Mouse (Mus musculus) lung, embryonic 15.5 days (tissue): ENCODE results near the gene Bcl2l1. TPM values are rescaled to one million over a fixed set of nuclear protein-coding genes. Genes with fewer than 3 reads are reported as not detected.

Experiments
- ATAC-seq: fragments of 200-750 bp; cut with Nextera tagmentation; 2 replicates; pipeline ENCODE4 v1.8.0; 2017; ENCODE audit warnings: moderate number of reproducible peaks, borderline replicate concordance; ENCODE audit not compliant: low FRiP score, low TSS enrichment; ENCODE audit errors: extremely low read depth
- H3K27ac ChIP-seq: fragments of 300-500 bp; sonication (generic); 2 replicates; pipeline ENCODE4 v1.5.1; 2015; ENCODE audit warnings: moderate library complexity, mild to moderate bottlenecking, inconsistent platforms
- H3K27me3 ChIP-seq: fragments of 300-500 bp; sonication (generic); 2 replicates; pipeline ENCODE4 v1.6.1; 2015; ENCODE audit warnings: inconsistent platforms
- H3K36me3 ChIP-seq: fragments of 300-500 bp; sonication (generic); 2 replicates; pipeline ENCODE4 v1.6.1; 2015; ENCODE audit warnings: inconsistent platforms
- H3K4me1 ChIP-seq: fragments of 300-500 bp; sonication (generic); 2 replicates; pipeline ENCODE4 v1.6.1; 2015; ENCODE audit warnings: inconsistent platforms
- H3K4me2 ChIP-seq: fragments of 300-500 bp; sonication (generic); 2 replicates; pipeline ENCODE4 v1.6.1; 2015; ENCODE audit warnings: inconsistent platforms, mild to moderate bottlenecking, moderate library complexity
- H3K4me3 ChIP-seq: fragments of 300-500 bp; sonication (generic); 2 replicates; pipeline ENCODE4 v1.5.1; 2015; ENCODE audit warnings: mild to moderate bottlenecking, inconsistent platforms
- H3K9ac ChIP-seq: fragments of 300-500 bp; sonication (generic); 2 replicates; pipeline ENCODE4 v1.6.1; 2015; ENCODE audit warnings: inconsistent platforms
- H3K9me3 ChIP-seq: fragments of 300-500 bp; sonication (generic); 2 replicates; pipeline ENCODE4 v1.6.1; 2016; ENCODE audit warnings: inconsistent platforms
- WGBS: fragments of 180-500 bp; shearing (Covaris S2); methylation state at CpG from one replicate; pipeline ENCODE4 v1.1.7; 2015; 5-methylcytosine and 5-hydroxymethylcytosine counted together
- polyA plus RNA-seq: library from polyadenylated mRNA; unstranded; fragments of >200 nt; fragmentation: Nextera tagmentation; extraction: Ambion mirVana; gene quantifications from 2 replicates; pipeline ENCODE4 v1.2.1, GENCODE M21; 2015

Bcl2l1 gene
- polyA plus RNA-seq, 1 experiment from 2014 or later = 107 TPM

- 6% methylated on average over 3 of the region's 3 CpGs for WGBS
- Histone ChIP-seq H3K9ac (no peak overlapping the region), H3K4me3 (peak overlapping the region; percentile 56; the same call in 1 of the 2 replicates)
Observed at GRCm38 (mm10) chr2:152739842-152740260, 91.7 kb downstream of the Bcl2l1 start.

GRCm38 (mm10) chr2:152739031-152739841, 92.3 kb downstream of the Bcl2l1 start:
- 2% methylated on average over 35 of the region's 36 CpGs for WGBS
- Histone ChIP-seq H3K4me1 (peaks cover 56% of the 10 kb centered on the region), H3K4me2 (peak overlapping the region; percentile 80), H3K4me3 (peak overlapping the region; percentile 56), H3K9ac (peak overlapping the region; percentile 72), H3K9me3 (no peaks in the 10 kb centered on the region), H3K36me3 (no peaks in the 10 kb centered on the region), H3K27ac (peak overlapping the region; percentile 96), H3K27me3 (no peaks in the 10 kb centered on the region)
- ATAC-seq = peak; percentile 65

More at GRCm38 (mm10) chr2:152739842-152740260, 91.7 kb downstream of the Bcl2l1 start:
- Histone ChIP-seq H3K4me2 (peak overlapping the region; percentile 80), H3K27ac (peak overlapping the region; percentile 96), H3K9me3 (no peaks in the 10 kb centered on the region), H3K4me1 (peaks cover 50% of the 10 kb centered on the region), H3K36me3 (no peaks in the 10 kb centered on the region), H3K27me3 (no peaks in the 10 kb centered on the region)
- peak; percentile 33; the same call in 1 of the 2 replicates for ATAC-seq

- no peak for ATAC-seq
Observed at GRCm38 (mm10) chr2:152738341-152738740, 93.2 kb downstream of the Bcl2l1 start.

GRCm38 (mm10) chr2:152737306-152738221, 94.0 kb downstream of the Bcl2l1 start:
- Histone ChIP-seq H3K27me3 (no peaks in the 10 kb centered on the region), H3K36me3 (no peaks in the 10 kb centered on the region), H3K4me2 (peak overlapping the region; percentile 80), H3K9me3 (no peaks in the 10 kb centered on the region), H3K4me3 (peak overlapping the region; percentile 56), H3K4me1 (peaks cover 73% of the 10 kb centered on the region), H3K27ac (peak overlapping the region; percentile 96), H3K9ac (peak overlapping the region; percentile 72)
- WGBS = 9% methylated on average over 10 of the region's 10 CpGs
- ATAC-seq = no peak

More at GRCm38 (mm10) chr2:152738341-152738740, 93.2 kb downstream of the Bcl2l1 start:
- H3K9ac ChIP-seq = peak overlapping the region; percentile 72
- no peaks in the 10 kb centered on the region for H3K36me3 ChIP-seq
- WGBS = 41% methylated on average over 2 of the region's 2 CpGs
- H3K9me3 ChIP-seq = no peaks in the 10 kb centered on the region
- H3K4me2 ChIP-seq = peak overlapping the region; percentile 80
- H3K27me3 ChIP-seq = no peaks in the 10 kb centered on the region
- peaks cover 65% of the 10 kb centered on the region for H3K4me1 ChIP-seq
- H3K4me3 ChIP-seq = peak overlapping the region; percentile 56
- peak overlapping the region; percentile 96 for H3K27ac ChIP-seq

GRCm38 (mm10) chr2:152736748-152737147, 94.8 kb downstream of the Bcl2l1 start:
- peaks cover 71% of the 10 kb centered on the region for H3K4me1 ChIP-seq

GRCm38 (mm10) chr2:152736090-152736601, 95.4 kb downstream of the Bcl2l1 start, which contains the start of gene Id1:
Gene Id1, plus strand, starts transcription at chr2:152736251.
- under 1% methylated on average over 28 of the region's 28 CpGs for WGBS
- Histone ChIP-seq H3K36me3 (no peaks in the 10 kb centered on the region), H3K9me3 (no peaks in the 10 kb centered on the region), H3K27me3 (no peaks in the 10 kb centered on the region), H3K27ac (peak within 1 kb of the TSS; percentile 96), H3K4me1 (peaks cover 66% of the 10 kb centered on the region), H3K4me2 (peak within 1 kb of the TSS; percentile 80), H3K4me3 (peak within 1 kb of the TSS; percentile 56), H3K9ac (peak within 1 kb of the TSS; percentile 72)
- peak; percentile 68 for ATAC-seq

More at GRCm38 (mm10) chr2:152736748-152737147, 94.8 kb downstream of the Bcl2l1 start:
- Histone ChIP-seq H3K9me3 (no peaks in the 10 kb centered on the region), H3K36me3 (no peaks in the 10 kb centered on the region), H3K27me3 (no peaks in the 10 kb centered on the region), H3K4me2 (peak overlapping the region; percentile 80), H3K9ac (peak overlapping the region; percentile 72), H3K27ac (peak overlapping the region; percentile 96), H3K4me3 (peak overlapping the region; percentile 56)
- WGBS = under 1% methylated on average over 22 of the region's 22 CpGs
- no peak for ATAC-seq

- Histone ChIP-seq H3K4me1 (peaks cover 60% of the 10 kb centered on the region), H3K27me3 (no peaks in the 10 kb centered on the region)
- peak; percentile 82 for ATAC-seq
Observed at GRCm38 (mm10) chr2:152734984-152735383, 96.5 kb downstream of the Bcl2l1 start.

GRCm38 (mm10) chr2:152734501-152734900, 97.0 kb downstream of the Bcl2l1 start:
- H3K9ac ChIP-seq = no peak overlapping the region
- H3K4me1 ChIP-seq = peaks cover 60% of the 10 kb centered on the region
- no peaks in the 10 kb centered on the region for H3K36me3 ChIP-seq
- 9% methylated on average over 10 of the region's 10 CpGs for WGBS
- peak overlapping the region; percentile 80 for H3K4me2 ChIP-seq
- no peak for ATAC-seq
- no peaks in the 10 kb centered on the region for H3K27me3 ChIP-seq
- peak overlapping the region; percentile 56 for H3K4me3 ChIP-seq
- peak overlapping the region; percentile 96 for H3K27ac ChIP-seq
- H3K9me3 ChIP-seq = no peaks in the 10 kb centered on the region

More at GRCm38 (mm10) chr2:152734984-152735383, 96.5 kb downstream of the Bcl2l1 start:
- Histone ChIP-seq H3K9me3 (no peaks in the 10 kb centered on the region), H3K9ac (peak overlapping the region; percentile 36), H3K4me3 (peak overlapping the region; percentile 56), H3K4me2 (peak overlapping the region; percentile 80), H3K27ac (peak overlapping the region; percentile 96), H3K36me3 (no peaks in the 10 kb centered on the region)
- WGBS = 0% methylated on average over 28 of the region's 28 CpGs

GRCm38 (mm10) chr2:152733201-152733600, 98.3 kb downstream of the Bcl2l1 start:
- whole genome bisulfite sequencing = 66% methylated on average over 2 of the region's 2 CpGs
- H3K9ac ChIP-seq = no peak overlapping the region
- H3K27ac ChIP-seq = peak overlapping the region; percentile 37; the same call in 1 of the 2 replicates
- no peaks in the 10 kb centered on the region for H3K9me3 ChIP-seq
- no peaks in the 10 kb centered on the region for H3K36me3 ChIP-seq
- no peak overlapping the region for H3K4me2 ChIP-seq
- no peak for ATAC-seq
- no peak overlapping the region for H3K4me3 ChIP-seq
- peaks cover 61% of the 10 kb centered on the region for H3K4me1 ChIP-seq
- no peaks in the 10 kb centered on the region for H3K27me3 ChIP-seq
